9 mouse cellular contexts compared by ENCODE assay signal in genomic region chr10:75137148-75137547, GRCm38 (mm10).
A peak's percentile ranks its signal among the peaks of the same experiment; 100 is the strongest.
DNase-seq lines count a peak whose midpoint lies in the region; ATAC-seq and TF ChIP-seq lines count a peak whose summit lies in the region.
"Had no signal": no experiment of that assay in that cellular context is flagged by ENCODE, and none has a peak within 500 bp of the region (broad histone marks: within the 10 kb centered on the region; RNA-seq: fewer than 3 reads in every experiment).

No protein-coding gene starts in this region.

- no peak overlapping the region for H3K4me2 ChIP-seq in forebrain, embryonic 14.5 days (ENCODE audit: low read length)
- H3K4me2 ChIP-seq in forebrain, embryonic 11.5 days (ENCODE audit: low read depth, low read length, severe bottlenecking), result no peak overlapping the region
- no peak overlapping the region for H3K4me2 ChIP-seq in heart, postnatal 0 days (ENCODE audit: low read depth, low read length)
- no peak overlapping the region for H3K4me2 ChIP-seq in midbrain, embryonic 14.5 days (ENCODE audit: low read length)

- H3K4me1 ChIP-seq in forebrain, embryonic 14.5 days (ENCODE audit: control insufficient read depth, insufficient read depth, low read length), result no peaks in the 10 kb centered on the region; the same call in 1 of the 2 replicates
- no peaks in the 10 kb centered on the region for H3K4me1 ChIP-seq in forebrain, embryonic 11.5 days (replicated peaks; ENCODE audit: control insufficient read depth, insufficient read depth, low read length)
- H3K4me1 ChIP-seq in heart, postnatal 0 days (ENCODE audit: control insufficient read depth, insufficient read depth), result no peaks in the 10 kb centered on the region
- peaks cover 5% of the 10 kb centered on the region for H3K4me1 ChIP-seq in midbrain, embryonic 14.5 days (ENCODE audit: control insufficient read depth, insufficient read depth, low read length)

- no peak overlapping the region for H3K4me3 ChIP-seq in forebrain, embryonic 14.5 days (ENCODE audit: low read depth, low read length)
- no peak overlapping the region for H3K4me3 ChIP-seq in forebrain, embryonic 11.5 days (ENCODE audit: low read depth, low read length)
- no peak overlapping the region for H3K4me3 ChIP-seq in heart, postnatal 0 days (ENCODE audit: low read depth, low read length)
- no peak overlapping the region for H3K4me3 ChIP-seq in midbrain, embryonic 14.5 days (replicated peaks; ENCODE audit: low read depth, low read length)
- H3K4me3 ChIP-seq: megakaryocyte, embryonic 14.5 days had no signal

- 76% methylated on average over 3 of the region's 3 CpGs for WGBS in forebrain, embryonic 14.5 days
- 84% methylated on average over 3 of the region's 3 CpGs for WGBS in forebrain, embryonic 11.5 days
- 47% methylated on average over 3 of the region's 3 CpGs for WGBS in heart, postnatal 0 days
- WGBS in midbrain, embryonic 14.5 days, result 73% methylated on average over 3 of the region's 3 CpGs

- H3K27me3 ChIP-seq in forebrain, embryonic 14.5 days (replicated peaks; ENCODE audit: control insufficient read depth, insufficient read depth, low read length), result no peaks in the 10 kb centered on the region
- H3K27me3 ChIP-seq in forebrain, embryonic 11.5 days (ENCODE audit: control insufficient read depth, insufficient read depth, low read length), result no peaks in the 10 kb centered on the region
- 0 out of 2 replicates have a peak, but pooled peaks cover 10% of the 10 kb centered on the region for H3K27me3 ChIP-seq in heart, postnatal 0 days (ENCODE audit: control insufficient read depth, insufficient read depth, low read length)
- H3K27me3 ChIP-seq in midbrain, embryonic 14.5 days (ENCODE audit: control insufficient read depth, insufficient read depth, low read length), result no peaks in the 10 kb centered on the region
- H3K27me3 ChIP-seq: megakaryocyte, embryonic 14.5 days had no signal

- H3K9me3 ChIP-seq in forebrain, embryonic 14.5 days (replicated peaks; ENCODE audit: control insufficient read depth, low read length), result no peaks in the 10 kb centered on the region
- no peaks in the 10 kb centered on the region for H3K9me3 ChIP-seq in forebrain, embryonic 11.5 days (ENCODE audit: control insufficient read depth, low read length)
- H3K9me3 ChIP-seq in heart, postnatal 0 days (replicated peaks; ENCODE audit: control insufficient read depth, low read length), result no peaks in the 10 kb centered on the region; the same call in 1 of the 2 replicates
- no peaks in the 10 kb centered on the region for H3K9me3 ChIP-seq in midbrain, embryonic 14.5 days (ENCODE audit: control insufficient read depth, low read length)
- H3K9me3 ChIP-seq: megakaryocyte, embryonic 14.5 days had no signal

- TF ChIP-seq CTCF in heart, postnatal 0 days (IDR thresholded peaks at IDR 0.05; ENCODE audit: low read depth), result peak; percentile 42; the same call in 1 of the 2 replicates

- no peak for TF ChIP-seq EP300 in heart, postnatal 0 days (IDR thresholded peaks at IDR 0.05; ENCODE audit: low read depth)

- no peak overlapping the region for H3K9ac ChIP-seq in forebrain, embryonic 14.5 days (ENCODE audit: low read length)
- no peak overlapping the region for H3K9ac ChIP-seq in forebrain, embryonic 11.5 days (ENCODE audit: low read length)
- H3K9ac ChIP-seq in heart, postnatal 0 days (replicated peaks; ENCODE audit: low read depth, low read length), result no peak overlapping the region
- H3K9ac ChIP-seq in midbrain, embryonic 14.5 days (replicated peaks; ENCODE audit: low read length), result no peak overlapping the region

- H3K36me3 ChIP-seq in forebrain, embryonic 14.5 days (ENCODE audit: control insufficient read depth, insufficient read depth, low read length), result peaks cover 79% of the 10 kb centered on the region
- H3K36me3 ChIP-seq in forebrain, embryonic 11.5 days (ENCODE audit: control insufficient read depth, insufficient read depth, low read length), result peaks cover 2% of the 10 kb centered on the region; the same call in 1 of the 2 replicates
- H3K36me3 ChIP-seq in heart, postnatal 0 days (replicated peaks; ENCODE audit: control insufficient read depth, insufficient read depth, low read length), result peaks cover 20% of the 10 kb centered on the region
- H3K36me3 ChIP-seq in midbrain, embryonic 14.5 days (ENCODE audit: control insufficient read depth, insufficient read depth, low read length), result peaks cover 69% of the 10 kb centered on the region

- no peak overlapping the region; the same call in 1 of the 2 replicates for H3K27ac ChIP-seq in forebrain, embryonic 14.5 days (ENCODE audit: low read depth, low read length)
- H3K27ac ChIP-seq in forebrain, embryonic 11.5 days (ENCODE audit: low read depth, low read length), result no peak overlapping the region
- H3K27ac ChIP-seq in heart, postnatal 0 days (ENCODE audit: low read depth), result peak overlapping the region; percentile 33; the same call in 1 of the 2 replicates
- H3K27ac ChIP-seq in midbrain, embryonic 14.5 days (replicated peaks; ENCODE audit: low read depth, low read length), result no peak overlapping the region

- DNase-seq in forebrain, embryonic 14.5 days (ENCODE audit: low spot score), result peak; percentile 63
- no peak for DNase-seq in forebrain, embryonic 11.5 days (ENCODE audit: low spot score)
- peak; percentile 66 for DNase-seq in heart, postnatal 0 days (ENCODE audit: low spot score)
- peak; percentile 39 for DNase-seq in midbrain, embryonic 14.5 days
- no peak for DNase-seq in testis, postnatal 14 days (ENCODE audit: low spot score)
- DNase-seq in gastrocnemius, adult 8-10 months (ENCODE audit: low spot score in 2 of 2), result no peak
- no peak for DNase-seq in ovary, adult 18-20 months (ENCODE audit: low spot score)

- peak; percentile 61 for ATAC-seq in forebrain, embryonic 14.5 days
- no peak for ATAC-seq in forebrain, embryonic 11.5 days (replicated peaks; ENCODE audit: low FRiP score)
- peak; percentile 71 for ATAC-seq in CD4-positive, CD25-positive, alpha-beta regulatory T cell, adult 4 months
- ATAC-seq in heart, postnatal 0 days (ENCODE audit: insufficient read depth, low read depth), result peak; percentile 85
- no peak for ATAC-seq in midbrain, embryonic 14.5 days (ENCODE audit: low FRiP score, low TSS enrichment)

Comparison
In these comparisons a context has a peak if more than half of its experiments do, and no peak if none do; other contexts are left out.
1. ATAC-seq: peak in forebrain, embryonic 14.5 days (single experiment), CD4-positive, CD25-positive, alpha-beta regulatory T cell, adult 4 months (single experiment) and heart, postnatal 0 days (single experiment); none in forebrain, embryonic 11.5 days (single experiment) and midbrain, embryonic 14.5 days (single experiment).
2. DNase-seq: peak in forebrain, embryonic 14.5 days (single experiment), heart, postnatal 0 days (single experiment) and midbrain, embryonic 14.5 days (single experiment); none in forebrain, embryonic 11.5 days (single experiment), testis, postnatal 14 days (single experiment), gastrocnemius, adult 8-10 months (0 of 2) and ovary, adult 18-20 months (single experiment).